Mouse (Mus musculus): ENCODE results near the gene Stxbp4. TPM values are rescaled to one million over a fixed set of nuclear protein-coding genes. Genes with fewer than 3 reads are reported as not detected.

The Stxbp4 gene
- polyA plus RNA-seq, 1 experiment from 2014 or later: 16.0 TPM

DNA sequence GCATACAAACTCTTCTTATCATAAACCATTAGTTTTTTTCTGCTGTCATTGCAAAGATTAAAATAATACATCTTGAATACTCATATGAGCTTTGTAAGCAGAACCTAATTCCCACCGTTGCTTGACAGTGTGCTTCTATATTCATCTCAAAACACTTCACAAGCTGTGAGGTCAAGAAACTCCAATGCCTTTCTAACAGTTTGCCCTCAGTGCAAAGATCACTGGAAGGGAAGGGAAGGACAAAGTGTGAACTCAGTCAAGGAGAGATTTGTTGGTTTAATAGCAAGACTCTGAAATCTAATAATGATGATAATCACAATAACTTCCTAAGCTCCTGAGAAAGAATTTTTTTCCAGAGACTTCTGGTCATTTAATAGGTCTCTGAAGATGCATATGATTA is 10.1 kb downstream of the Stxbp4 start:
- H3K4me3 ChIP-seq (replicated peaks; ENCODE audit: low read length): no peak overlapping the region
- no peaks in the 10 kb centered on the region for H3K9me3 ChIP-seq (replicated peaks; ENCODE audit: control insufficient read depth, low read length)
- H3K9ac ChIP-seq (ENCODE audit: low read length): no peak overlapping the region
- WGBS: 49% methylated on average over 1 of the region's 1 CpGs
- ATAC-seq (ENCODE audit: insufficient read depth, low FRiP score): no peak
- no peaks in the 10 kb centered on the region for H3K36me3 ChIP-seq (ENCODE audit: control insufficient read depth, insufficient read depth, low read length)
- H3K4me2 ChIP-seq (ENCODE audit: low read depth, low read length): no peak overlapping the region
- no peaks in the 10 kb centered on the region for H3K27me3 ChIP-seq (ENCODE audit: control insufficient read depth, insufficient read depth, low read length)
- no peaks in the 10 kb centered on the region for H3K4me1 ChIP-seq (ENCODE audit: control insufficient read depth, insufficient read depth, low read length)
- no peak overlapping the region for H3K27ac ChIP-seq (ENCODE audit: low read length)

DNA sequence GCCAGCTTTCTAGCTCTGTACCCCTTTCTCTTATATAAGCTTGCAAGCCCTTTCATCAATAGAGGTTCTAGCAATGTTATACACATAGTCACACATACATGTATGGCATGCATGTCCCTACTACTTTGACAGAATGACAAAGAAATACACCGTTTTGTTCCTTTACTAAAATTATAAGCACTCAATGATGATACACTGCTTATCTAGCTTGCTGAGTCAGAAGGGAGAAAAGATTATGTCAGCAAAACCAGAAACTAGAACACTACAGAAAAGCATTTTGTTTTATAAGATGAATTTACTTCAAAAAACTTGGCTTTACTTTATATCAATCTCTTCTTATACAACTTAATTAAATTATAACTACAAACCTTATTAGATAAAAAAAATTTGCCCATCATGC is 12.7 kb downstream of the Stxbp4 start:
- H3K4me3 ChIP-seq (replicated peaks; ENCODE audit: low read length): no peak overlapping the region
- no peak overlapping the region for H3K4me2 ChIP-seq (ENCODE audit: low read depth, low read length)
- ATAC-seq (ENCODE audit: insufficient read depth, low FRiP score): no peak
- H3K9me3 ChIP-seq (replicated peaks; ENCODE audit: control insufficient read depth, low read length): no peaks in the 10 kb centered on the region
- H3K4me1 ChIP-seq (ENCODE audit: control insufficient read depth, insufficient read depth, low read length): no peaks in the 10 kb centered on the region
- H3K27ac ChIP-seq (ENCODE audit: low read length): no peak overlapping the region
- H3K9ac ChIP-seq (ENCODE audit: low read length): no peak overlapping the region
- WGBS: 74% methylated on average over 1 of the region's 1 CpGs
- no peaks in the 10 kb centered on the region for H3K27me3 ChIP-seq (ENCODE audit: control insufficient read depth, insufficient read depth, low read length)
- no peaks in the 10 kb centered on the region for H3K36me3 ChIP-seq (ENCODE audit: control insufficient read depth, insufficient read depth, low read length)

DNA sequence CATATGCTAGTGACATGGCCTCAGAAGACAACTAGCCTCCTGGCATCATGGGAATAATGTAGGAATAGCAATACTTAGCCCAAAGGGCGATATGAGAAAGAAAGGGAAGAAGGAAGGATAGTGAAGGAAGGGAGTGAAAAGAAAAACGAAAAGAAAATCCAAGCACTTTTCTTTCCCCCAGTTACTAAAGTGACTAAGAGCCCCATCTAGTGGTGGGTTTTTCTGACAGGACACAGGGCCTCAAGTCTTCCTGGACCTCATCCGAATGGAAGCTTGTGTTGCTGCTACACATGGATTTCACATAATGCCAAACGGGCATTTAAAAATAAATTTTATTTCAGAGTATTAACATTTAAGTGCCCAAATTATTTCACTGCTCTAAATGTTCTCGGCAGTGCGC is 14.4 kb downstream of the Stxbp4 start:
- Histone ChIP-seq H3K4me3 (replicated peaks; ENCODE audit: low read length) (no peak overlapping the region), H3K36me3 (ENCODE audit: control insufficient read depth, insufficient read depth, low read length) (no peaks in the 10 kb centered on the region), H3K4me1 (ENCODE audit: control insufficient read depth, insufficient read depth, low read length) (no peaks in the 10 kb centered on the region), H3K27ac (ENCODE audit: low read length) (no peak overlapping the region), H3K27me3 (ENCODE audit: control insufficient read depth, insufficient read depth, low read length) (no peaks in the 10 kb centered on the region), H3K4me2 (ENCODE audit: low read depth, low read length) (no peak overlapping the region), H3K9me3 (replicated peaks; ENCODE audit: control insufficient read depth, low read length) (no peaks in the 10 kb centered on the region), H3K9ac (ENCODE audit: low read length) (no peak overlapping the region)
- WGBS: 51% methylated on average over 6 of the region's 6 CpGs
- no peak for ATAC-seq (ENCODE audit: insufficient read depth, low FRiP score)

DNA sequence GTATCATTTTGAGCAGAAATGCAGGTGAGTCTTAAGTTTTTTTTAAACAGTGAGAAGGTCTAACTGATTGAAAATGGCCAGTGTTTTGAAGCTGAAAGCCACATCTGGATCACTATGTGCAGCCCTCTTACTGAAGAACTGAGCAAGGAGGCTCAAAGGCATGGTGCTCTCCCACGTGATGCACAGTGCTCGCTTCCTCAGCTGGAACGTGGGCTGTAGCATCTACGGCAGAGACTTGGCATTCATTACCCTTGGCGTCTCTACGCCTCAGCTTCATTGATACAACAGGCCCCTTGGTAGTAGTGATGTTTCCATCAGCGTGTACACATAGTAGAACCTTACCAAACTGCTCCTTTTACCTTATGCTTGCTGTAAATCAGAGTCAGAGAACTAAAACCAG is 15.4 kb downstream of the Stxbp4 start:
- no peak overlapping the region for H3K9ac ChIP-seq (ENCODE audit: low read length)
- no peak overlapping the region for H3K27ac ChIP-seq (ENCODE audit: low read length)
- H3K4me3 ChIP-seq (replicated peaks; ENCODE audit: low read length): no peak overlapping the region
- no peaks in the 10 kb centered on the region for H3K4me1 ChIP-seq (ENCODE audit: control insufficient read depth, insufficient read depth, low read length)
- H3K9me3 ChIP-seq (replicated peaks; ENCODE audit: control insufficient read depth, low read length): no peaks in the 10 kb centered on the region
- no peak overlapping the region for H3K4me2 ChIP-seq (ENCODE audit: low read depth, low read length)
- 86% methylated on average over 7 of the region's 7 CpGs for WGBS
- no peaks in the 10 kb centered on the region for H3K36me3 ChIP-seq (ENCODE audit: control insufficient read depth, insufficient read depth, low read length)
- H3K27me3 ChIP-seq (ENCODE audit: control insufficient read depth, insufficient read depth, low read length): no peaks in the 10 kb centered on the region
- ATAC-seq (ENCODE audit: insufficient read depth, low FRiP score): no peak

DNA sequence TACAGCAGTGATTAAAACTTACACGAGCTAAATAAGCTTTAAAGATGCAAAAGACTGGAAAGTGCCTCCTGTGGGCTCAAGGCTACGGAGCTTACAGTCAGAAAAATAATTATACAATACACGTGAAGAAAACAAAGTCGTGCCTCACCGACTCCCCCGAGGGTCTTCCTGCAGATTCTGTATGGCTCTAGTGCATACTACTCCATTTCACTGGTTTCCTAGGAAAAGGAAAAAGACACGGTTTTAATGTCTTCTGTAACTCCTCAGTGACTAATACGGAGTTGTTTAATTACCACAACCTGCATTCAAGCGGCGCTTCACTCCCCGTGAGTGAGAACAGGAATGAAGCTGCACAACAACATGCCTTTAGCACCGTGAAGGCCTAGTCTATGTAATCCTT is 15.8 kb downstream of the Stxbp4 start:
- Histone ChIP-seq H3K27me3 (ENCODE audit: control insufficient read depth, insufficient read depth, low read length) (no peaks in the 10 kb centered on the region), H3K36me3 (ENCODE audit: control insufficient read depth, insufficient read depth, low read length) (no peaks in the 10 kb centered on the region), H3K4me3 (replicated peaks; ENCODE audit: low read length) (no peak overlapping the region), H3K4me1 (ENCODE audit: control insufficient read depth, insufficient read depth, low read length) (no peaks in the 10 kb centered on the region), H3K27ac (ENCODE audit: low read length) (no peak overlapping the region), H3K4me2 (ENCODE audit: low read depth, low read length) (no peak overlapping the region), H3K9me3 (replicated peaks; ENCODE audit: control insufficient read depth, low read length) (no peaks in the 10 kb centered on the region), H3K9ac (ENCODE audit: low read length) (no peak overlapping the region)
- WGBS: 87% methylated on average over 12 of the region's 12 CpGs
- ATAC-seq (ENCODE audit: insufficient read depth, low FRiP score): no peak

DNA sequence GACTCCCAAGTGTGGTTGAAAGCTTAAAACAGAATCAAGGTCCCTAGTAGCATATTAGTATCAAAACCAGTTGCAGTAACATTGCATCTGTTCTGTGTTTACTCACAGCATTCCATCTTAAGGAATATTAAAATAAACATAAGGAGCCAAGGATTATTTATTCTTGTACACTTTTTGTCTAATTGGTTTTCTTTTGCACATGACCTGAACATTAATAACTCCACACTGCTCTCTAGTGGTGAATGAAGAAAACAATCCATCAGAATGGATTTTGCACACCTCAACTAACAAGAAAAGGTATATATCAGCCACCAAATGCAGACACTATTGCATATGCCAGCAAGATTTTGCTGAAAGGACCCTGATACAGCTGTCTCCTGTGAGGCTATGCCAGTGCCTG is 21.5 kb downstream of the Stxbp4 start:
- Histone ChIP-seq H3K4me2 (ENCODE audit: low read depth, low read length) (no peak overlapping the region), H3K4me1 (ENCODE audit: control insufficient read depth, insufficient read depth, low read length) (no peaks in the 10 kb centered on the region), H3K27ac (ENCODE audit: low read length) (no peak overlapping the region), H3K9me3 (replicated peaks; ENCODE audit: control insufficient read depth, low read length) (no peaks in the 10 kb centered on the region), H3K4me3 (replicated peaks; ENCODE audit: low read length) (no peak overlapping the region), H3K9ac (ENCODE audit: low read length) (no peak overlapping the region), H3K36me3 (ENCODE audit: control insufficient read depth, insufficient read depth, low read length) (no peaks in the 10 kb centered on the region), H3K27me3 (ENCODE audit: control insufficient read depth, insufficient read depth, low read length) (no peaks in the 10 kb centered on the region)
- ATAC-seq (ENCODE audit: insufficient read depth, low FRiP score): no peak

DNA sequence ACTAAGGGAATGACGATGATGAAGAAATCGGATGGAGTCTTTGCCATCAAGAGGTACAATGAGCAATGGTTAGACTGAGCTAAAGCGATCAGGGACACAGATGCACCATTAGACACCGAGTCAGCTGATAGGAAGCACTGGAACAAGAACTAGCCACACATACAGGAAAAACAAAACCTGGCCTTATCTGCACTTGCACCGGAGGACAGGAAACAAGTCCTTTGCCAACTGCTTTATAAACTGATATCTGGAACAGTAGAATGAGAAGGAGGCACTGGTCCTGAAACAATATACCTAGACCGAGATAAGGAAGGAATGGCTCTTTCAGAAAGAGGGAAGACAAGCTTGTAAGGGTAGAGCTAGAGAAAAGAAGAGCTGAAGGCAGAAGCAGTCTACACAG is 23.1 kb downstream of the Stxbp4 start:
- WGBS: 86% methylated on average over 6 of the region's 6 CpGs
- H3K27ac ChIP-seq (ENCODE audit: low read length): no peak overlapping the region

DNA sequence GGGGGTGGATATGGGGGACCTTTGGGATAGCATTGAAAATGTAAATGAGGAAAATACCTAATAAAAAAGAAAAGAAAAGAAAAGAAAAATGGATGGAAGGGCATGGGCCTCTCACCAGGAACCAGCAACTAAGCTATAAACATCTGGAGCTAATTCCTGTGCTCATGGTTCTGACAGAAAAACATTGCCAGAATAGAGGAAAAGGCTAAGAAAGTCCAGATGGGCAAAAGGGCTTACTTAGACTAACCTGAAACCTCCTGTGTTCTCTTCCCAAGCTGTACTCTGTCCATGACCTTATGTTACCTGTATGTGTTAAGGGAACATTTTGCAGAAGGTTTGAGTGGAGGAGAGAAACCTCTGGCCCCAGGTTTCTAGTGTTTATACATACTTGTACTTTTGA is 25.8 kb downstream of the Stxbp4 start:
- H3K4me3 ChIP-seq (replicated peaks; ENCODE audit: low read length): no peak overlapping the region
- no peak overlapping the region for H3K9ac ChIP-seq (ENCODE audit: low read length)
- ATAC-seq (ENCODE audit: insufficient read depth, low FRiP score): no peak
- H3K4me1 ChIP-seq (ENCODE audit: control insufficient read depth, insufficient read depth, low read length): no peaks in the 10 kb centered on the region
- H3K4me2 ChIP-seq (ENCODE audit: low read depth, low read length): no peak overlapping the region
- no peak overlapping the region for H3K27ac ChIP-seq (ENCODE audit: low read length)
- H3K9me3 ChIP-seq (replicated peaks; ENCODE audit: control insufficient read depth, low read length): no peaks in the 10 kb centered on the region
- H3K36me3 ChIP-seq (ENCODE audit: control insufficient read depth, insufficient read depth, low read length): no peaks in the 10 kb centered on the region
- H3K27me3 ChIP-seq (ENCODE audit: control insufficient read depth, insufficient read depth, low read length): no peaks in the 10 kb centered on the region

More for the DNA sequence above, 23.1 kb downstream of the Stxbp4 start:
- Histone ChIP-seq H3K4me2 (ENCODE audit: low read depth, low read length) (no peak overlapping the region), H3K4me1 (ENCODE audit: control insufficient read depth, insufficient read depth, low read length) (no peaks in the 10 kb centered on the region), H3K9ac (ENCODE audit: low read length) (no peak overlapping the region), H3K4me3 (replicated peaks; ENCODE audit: low read length) (no peak overlapping the region), H3K36me3 (ENCODE audit: control insufficient read depth, insufficient read depth, low read length) (no peaks in the 10 kb centered on the region), H3K9me3 (replicated peaks; ENCODE audit: control insufficient read depth, low read length) (no peaks in the 10 kb centered on the region), H3K27me3 (ENCODE audit: control insufficient read depth, insufficient read depth, low read length) (no peaks in the 10 kb centered on the region)
- no peak for ATAC-seq (ENCODE audit: insufficient read depth, low FRiP score)

DNA sequence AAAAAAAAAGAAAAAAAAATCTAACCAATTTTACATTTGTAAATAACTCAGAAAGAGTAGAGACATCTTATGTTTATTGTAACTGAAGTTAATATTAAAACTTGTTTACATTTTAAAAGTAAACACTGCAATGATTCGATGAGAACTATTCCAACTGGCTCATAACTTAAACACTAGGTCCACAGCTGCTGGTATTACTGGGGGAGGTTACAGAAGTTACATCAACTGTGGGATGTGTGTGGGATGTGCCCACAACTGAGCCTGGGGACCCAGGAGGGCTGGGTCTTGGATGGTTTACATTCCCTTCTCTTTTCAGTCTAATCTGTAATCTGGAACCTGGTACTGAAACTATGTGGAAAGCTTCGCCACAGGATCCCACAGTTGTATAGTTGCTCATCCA is 34.8 kb downstream of the Stxbp4 start:
- Histone ChIP-seq H3K27me3 (ENCODE audit: control insufficient read depth, insufficient read depth, low read length) (no peaks in the 10 kb centered on the region), H3K4me1 (ENCODE audit: control insufficient read depth, insufficient read depth, low read length) (no peaks in the 10 kb centered on the region), H3K27ac (ENCODE audit: low read length) (no peak overlapping the region), H3K4me3 (replicated peaks; ENCODE audit: low read length) (no peak overlapping the region), H3K4me2 (ENCODE audit: low read depth, low read length) (no peak overlapping the region), H3K36me3 (ENCODE audit: control insufficient read depth, insufficient read depth, low read length) (0 out of 2 replicates have a peak, but pooled peaks cover 9% of the 10 kb centered on the region), H3K9me3 (replicated peaks; ENCODE audit: control insufficient read depth, low read length) (no peaks in the 10 kb centered on the region; the same call in 1 of the 2 replicates), H3K9ac (ENCODE audit: low read length) (no peak overlapping the region)
- ATAC-seq (ENCODE audit: insufficient read depth, low FRiP score): no peak
- 48% methylated on average over 2 of the region's 2 CpGs for WGBS

DNA sequence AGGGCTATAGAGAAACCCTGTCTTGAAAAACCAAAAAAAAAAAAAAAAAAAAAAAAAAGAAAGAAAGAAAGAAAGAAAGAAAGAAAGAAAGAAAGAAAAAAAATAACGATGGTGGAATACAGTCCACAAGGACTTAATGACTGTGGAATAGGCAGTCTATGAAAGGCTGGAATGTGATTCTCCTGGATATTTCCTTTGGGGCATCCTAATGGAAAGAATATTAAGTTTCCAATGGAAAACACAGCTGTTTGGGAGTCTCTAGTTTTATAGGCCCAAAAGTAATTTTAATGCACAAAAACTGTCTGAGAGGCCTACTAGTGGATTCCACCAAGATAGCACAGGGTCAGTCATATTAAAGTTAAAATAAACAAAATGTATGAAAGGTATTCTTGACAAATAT is 42.1 kb downstream of the Stxbp4 start:
- Histone ChIP-seq H3K27me3 (ENCODE audit: control insufficient read depth, insufficient read depth, low read length) (no peaks in the 10 kb centered on the region), H3K4me3 (replicated peaks; ENCODE audit: low read length) (no peak overlapping the region), H3K4me1 (ENCODE audit: control insufficient read depth, insufficient read depth, low read length) (no peaks in the 10 kb centered on the region), H3K36me3 (ENCODE audit: control insufficient read depth, insufficient read depth, low read length) (peaks cover 17% of the 10 kb centered on the region), H3K4me2 (ENCODE audit: low read depth, low read length) (no peak overlapping the region), H3K9ac (ENCODE audit: low read length) (no peak overlapping the region), H3K27ac (ENCODE audit: low read length) (no peak overlapping the region), H3K9me3 (replicated peaks; ENCODE audit: control insufficient read depth, low read length) (no peaks in the 10 kb centered on the region; the same call in 1 of the 2 replicates)
- ATAC-seq (ENCODE audit: insufficient read depth, low FRiP score): no peak
- WGBS: 88% methylated on average over 1 of the region's 1 CpGs

Measured in stomach, embryonic 16.5 days (tissue).